Mouse (Mus musculus) kidney, adult 2 months (tissue): ENCODE results near the gene Pak1.

Experiments
- CTCF ChIP-seq: fragments of 200-500 bp; conservative IDR thresholded peaks from 2 replicates; pipeline ENCODE4 v1.5.1; 2011; ENCODE audit warnings: low read depth, mild to moderate bottlenecking, control low read depth, low read length, moderate library complexity, mixed read lengths; ENCODE audit not compliant: insufficient read depth, insufficient read length
- POLR2A ChIP-seq: fragments of 200-500 bp; IDR thresholded peaks from one replicate; pipeline ENCODE4 v1.6.1; 2011; ENCODE audit warnings: low read depth, low read length, control low read depth

DNA sequence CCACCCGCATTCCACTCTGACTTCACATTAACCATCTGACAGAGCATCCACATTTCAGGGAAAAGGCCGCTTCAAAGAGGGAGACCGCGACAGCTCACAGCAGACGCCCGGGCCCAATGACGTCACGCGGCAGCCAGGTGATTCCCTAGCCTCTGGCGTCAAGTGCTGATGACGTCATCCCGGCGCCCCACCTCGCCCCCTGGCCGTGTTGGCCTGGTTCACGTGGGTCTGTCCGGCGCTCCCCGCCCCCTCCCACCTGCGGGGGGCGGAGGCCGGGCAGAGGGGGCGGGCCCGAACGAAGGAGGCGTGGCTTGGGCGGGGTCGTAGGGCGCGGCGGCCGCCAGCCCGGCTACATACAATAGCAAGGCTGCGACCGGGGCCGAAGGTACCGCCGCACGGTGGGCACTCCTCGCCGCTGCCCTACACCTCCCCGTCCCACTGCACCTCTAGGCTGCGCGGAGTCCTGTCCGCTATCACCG, at the start of gene Pak1:
- no peak for TF ChIP-seq POLR2A
- no peak for TF ChIP-seq CTCF
